Mouse (Mus musculus): ENCODE data around the gene Ptgs2.

DNA sequence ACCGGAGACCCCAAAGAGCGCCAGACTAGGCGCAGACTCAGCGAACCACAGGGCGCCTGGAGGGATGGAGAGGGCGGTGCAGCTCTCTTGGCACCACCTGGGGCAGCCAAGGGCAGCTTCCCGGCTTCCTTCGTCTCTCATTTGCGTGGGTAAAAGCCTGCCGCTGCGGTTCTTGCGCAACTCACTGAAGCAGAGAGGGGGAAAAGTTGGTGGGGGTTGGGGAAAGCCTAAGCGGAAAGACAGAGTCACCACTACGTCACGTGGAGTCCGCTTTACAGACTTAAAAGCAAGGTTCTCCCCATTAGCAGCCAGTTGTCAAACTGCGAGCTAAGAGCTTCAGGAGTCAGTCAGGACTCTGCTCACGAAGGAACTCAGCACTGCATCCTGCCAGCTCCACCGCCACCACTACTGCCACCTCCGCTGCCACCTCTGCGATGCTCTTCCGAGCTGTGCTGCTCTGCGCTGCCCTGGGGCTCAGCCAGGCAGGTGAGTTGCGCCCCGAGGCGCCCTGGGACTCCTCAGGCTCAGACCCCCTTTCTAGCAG is at the start of gene Ptgs2:
- TF ChIP-seq POLR2A (IDR thresholded peaks at IDR 0.05; ENCODE audit: insufficient read depth, low read depth, low read length) (peak; percentile 36; the same call in 1 of the 2 replicates), CTCF (IDR thresholded peaks at IDR 0.05) (peak; percentile 17; the same call in 1 of the 2 replicates), EP300 (IDR thresholded peaks at IDR 0.05; ENCODE audit: insufficient read depth, low read depth, low read length) (no peak)

Data from heart, adult 2 months (tissue).